Mouse (Mus musculus): ENCODE data around the gene M6pr. TPM values are rescaled to one million over a fixed set of nuclear protein-coding genes. Genes with fewer than 3 reads are reported as not detected.
A peak's percentile ranks its signal among the peaks of the same experiment; 100 is the strongest.

Gene M6pr
- total RNA-seq, 2 experiments from 2014 or later: 21.5 to 23.1 TPM

DNA sequence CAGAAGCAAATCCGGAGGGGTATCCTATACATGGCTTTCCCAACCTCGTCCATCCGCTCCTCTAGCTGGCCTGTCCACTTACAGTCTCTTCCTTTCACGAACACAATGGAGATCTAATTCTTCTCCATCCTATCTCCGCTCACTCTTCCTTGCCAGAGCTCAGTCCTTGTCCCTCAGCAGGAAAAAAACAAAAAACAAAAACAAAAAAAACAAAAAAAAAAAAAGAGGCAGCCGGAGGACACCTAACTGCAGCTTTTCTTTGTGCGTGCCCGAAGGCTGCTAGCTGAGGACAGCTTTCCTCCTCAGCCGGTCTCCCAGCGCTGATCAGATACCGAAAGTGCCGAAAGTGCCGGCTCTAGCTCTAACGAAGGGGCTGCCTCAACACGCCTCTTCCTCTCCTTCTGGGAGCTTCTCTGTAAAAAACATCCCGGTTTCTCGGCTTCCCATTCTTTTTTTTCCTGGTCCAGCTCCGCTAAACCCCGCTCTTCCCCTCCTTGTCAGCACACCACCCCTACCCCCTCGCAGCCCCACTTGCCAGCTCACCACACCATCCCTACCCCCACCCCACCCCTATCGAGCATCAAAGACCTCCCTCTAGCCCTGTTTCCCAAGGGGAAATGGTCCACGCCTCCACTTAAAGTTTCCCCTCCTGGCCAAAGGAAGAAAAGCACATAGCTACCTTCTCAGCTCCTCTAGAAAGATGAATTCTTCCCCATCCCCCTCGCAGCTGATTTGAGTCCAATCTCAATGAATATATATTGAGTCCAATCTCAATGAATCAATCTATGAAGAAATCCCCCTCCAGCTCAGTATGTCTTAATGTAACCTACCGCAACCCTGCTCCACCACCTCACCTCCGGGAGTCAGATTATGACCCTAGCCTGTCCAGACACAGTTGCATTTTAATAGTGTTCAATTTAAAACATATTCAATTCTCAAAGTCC, 11.0 kb upstream of the M6pr start:
- no peak for DNase-seq (ENCODE audit: low spot score)

DNA sequence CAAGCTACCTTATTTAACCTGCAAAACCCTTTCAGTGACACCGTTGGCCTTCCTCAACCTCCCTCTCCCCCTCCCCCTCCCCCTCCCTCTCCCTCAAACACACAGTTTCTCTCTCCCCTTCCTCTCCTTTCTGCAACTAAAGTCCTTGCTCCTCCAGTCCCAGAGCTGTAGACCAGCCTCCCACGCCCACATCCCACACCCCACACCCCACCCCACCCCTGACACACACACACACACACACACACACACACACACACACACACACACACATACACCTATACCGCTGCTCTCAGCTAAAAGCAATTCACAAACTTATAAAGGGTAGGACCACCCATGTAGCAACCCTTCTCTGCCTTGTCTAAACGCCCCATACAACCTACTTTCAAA, 10.3 kb upstream of the M6pr start:
- DNase-seq (ENCODE audit: low spot score): no peak

DNA sequence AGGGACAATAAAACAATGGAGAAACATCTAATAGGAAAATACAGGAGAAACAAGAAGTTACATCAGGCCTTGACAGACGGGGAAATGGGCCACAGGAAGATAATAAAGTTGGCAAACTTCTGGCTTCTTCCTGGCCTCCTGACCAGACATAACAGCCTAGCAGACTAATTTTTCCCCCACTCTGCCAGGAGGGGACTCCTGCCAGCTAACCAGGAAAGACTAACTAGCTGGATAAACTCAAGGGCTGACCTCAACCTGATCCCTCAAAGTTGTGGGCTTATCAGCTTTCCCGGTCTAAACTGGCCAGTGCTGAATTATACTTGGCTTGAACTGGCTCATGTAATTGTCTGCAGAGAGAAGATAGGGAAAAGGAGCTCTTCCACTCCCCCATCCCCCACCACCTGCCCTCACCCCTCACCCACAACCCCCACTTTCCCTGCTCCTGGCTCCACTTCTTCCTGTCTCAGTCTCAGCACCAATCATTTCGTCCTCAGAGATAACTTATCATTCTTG, 8.8 kb upstream of the M6pr start:
- no peak for DNase-seq (ENCODE audit: low spot score)

DNA sequence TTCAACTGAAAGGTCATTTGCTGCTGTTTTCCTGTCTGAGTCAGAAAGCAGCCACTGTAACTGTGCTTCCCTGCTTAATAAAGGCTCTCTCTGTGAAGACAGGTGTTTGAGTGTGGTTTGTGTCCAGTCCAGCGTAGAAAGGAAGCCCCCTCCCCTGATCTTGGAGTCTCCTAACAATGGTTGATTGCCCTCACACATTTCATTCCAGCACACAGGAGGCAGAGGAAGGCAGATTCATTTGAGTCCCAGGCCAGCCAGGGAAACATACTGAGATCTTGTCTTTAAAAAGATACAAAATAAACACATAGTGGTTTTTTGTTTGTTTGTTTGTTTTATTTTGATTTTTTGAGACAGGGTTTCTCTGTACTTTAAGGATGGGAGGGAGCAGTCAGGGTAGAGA, 6.4 kb upstream of the M6pr start:
- DNase-seq (ENCODE audit: low spot score): no peak

DNA sequence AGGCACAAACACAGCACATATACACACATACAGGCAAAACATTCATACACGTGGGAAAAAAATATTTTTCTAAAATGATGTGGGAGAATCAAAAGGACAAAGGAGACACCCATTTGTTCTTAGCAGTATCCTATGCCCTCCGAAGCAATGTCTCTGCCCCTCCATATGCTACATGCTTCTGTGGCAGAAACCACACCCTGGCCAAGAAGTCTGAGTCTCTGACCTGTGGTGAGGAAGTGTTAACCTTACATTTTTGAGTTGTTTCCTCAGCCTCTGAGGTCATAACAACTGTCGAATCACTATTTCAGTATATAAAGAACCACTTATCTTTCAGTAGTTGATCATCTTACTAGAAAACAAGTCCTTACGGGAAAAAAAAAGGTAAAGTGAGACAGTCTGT, 5.9 kb upstream of the M6pr start:
- no peak for DNase-seq (ENCODE audit: low spot score)

DNA sequence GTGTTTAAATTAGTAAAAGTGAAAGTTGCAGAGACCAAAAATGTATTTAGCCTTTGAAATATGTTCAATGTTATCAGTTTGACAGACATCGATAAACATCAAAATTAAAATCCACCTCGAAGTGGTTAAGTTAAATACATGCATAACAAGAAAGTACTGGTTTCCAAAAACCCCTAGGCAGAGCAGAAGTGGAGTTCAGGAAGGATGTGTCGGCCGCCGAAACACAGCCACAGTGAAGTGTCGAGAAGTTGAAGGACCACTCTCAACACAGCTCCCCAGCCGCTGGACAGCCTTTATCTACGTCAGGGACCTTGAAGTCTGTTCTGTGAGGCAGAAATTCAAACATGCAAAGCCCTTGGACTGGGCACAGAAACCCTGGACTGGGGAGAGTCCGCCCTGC, 5.0 kb upstream of the M6pr start:
- DNase-seq (ENCODE audit: low spot score): no peak

DNA sequence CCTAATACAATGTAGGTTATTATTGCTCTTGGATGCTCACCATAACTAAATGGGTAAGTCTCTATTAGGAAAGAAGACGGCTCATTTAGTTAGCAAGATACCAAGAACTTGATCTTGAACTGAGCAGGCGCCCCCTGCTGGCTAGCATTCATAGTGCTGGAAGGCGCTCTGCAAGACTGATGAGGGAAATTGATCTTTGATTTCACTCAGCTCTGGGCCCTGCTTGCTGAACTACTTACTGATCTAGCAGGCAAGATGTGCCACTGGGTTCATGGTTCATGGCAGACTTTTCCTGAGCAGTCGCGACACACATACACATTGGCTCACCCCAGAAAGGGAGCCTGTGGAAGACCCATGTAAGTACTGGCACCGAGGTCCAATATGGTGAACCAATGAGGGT, 4.2 kb upstream of the M6pr start:
- DNase-seq (ENCODE audit: low spot score): peak; percentile 55

DNA sequence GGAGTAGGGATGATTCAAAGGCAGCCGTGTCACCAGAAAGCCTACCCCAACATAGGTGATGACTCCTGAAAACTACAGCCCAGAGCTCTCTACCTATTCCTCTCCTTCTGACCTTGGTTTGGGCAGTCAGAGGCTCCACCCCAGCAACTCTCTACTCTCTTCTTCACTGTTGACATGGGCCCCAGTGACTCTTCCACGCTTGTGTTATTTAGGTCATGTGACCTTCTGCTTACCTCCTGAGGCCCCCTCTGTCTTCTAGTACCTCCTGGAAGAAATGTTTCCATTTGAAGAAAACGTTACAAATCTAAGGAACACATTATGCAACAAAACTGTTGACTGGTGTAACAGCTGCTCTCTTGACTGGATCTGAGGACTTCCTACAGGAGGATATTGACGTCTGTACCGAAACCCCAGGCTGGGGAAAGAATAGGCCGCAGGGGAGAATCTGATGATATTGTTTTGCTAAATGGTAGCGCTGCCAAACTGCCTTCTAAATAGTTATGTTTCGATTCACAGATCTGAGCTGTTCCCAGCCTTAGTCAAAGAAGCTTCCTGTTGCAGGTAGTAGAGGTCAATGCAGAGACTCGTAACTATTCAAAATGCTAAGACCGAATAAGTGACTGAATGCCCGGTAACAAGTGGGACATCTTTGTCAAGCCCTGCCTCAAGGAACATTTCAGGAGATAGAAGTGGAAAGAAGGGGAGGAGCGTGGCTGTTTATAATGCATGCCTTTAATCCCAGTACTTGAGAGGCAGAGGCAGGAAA, 3.5 kb upstream of the M6pr start:
- DNase-seq (ENCODE audit: low spot score): no peak

DNA sequence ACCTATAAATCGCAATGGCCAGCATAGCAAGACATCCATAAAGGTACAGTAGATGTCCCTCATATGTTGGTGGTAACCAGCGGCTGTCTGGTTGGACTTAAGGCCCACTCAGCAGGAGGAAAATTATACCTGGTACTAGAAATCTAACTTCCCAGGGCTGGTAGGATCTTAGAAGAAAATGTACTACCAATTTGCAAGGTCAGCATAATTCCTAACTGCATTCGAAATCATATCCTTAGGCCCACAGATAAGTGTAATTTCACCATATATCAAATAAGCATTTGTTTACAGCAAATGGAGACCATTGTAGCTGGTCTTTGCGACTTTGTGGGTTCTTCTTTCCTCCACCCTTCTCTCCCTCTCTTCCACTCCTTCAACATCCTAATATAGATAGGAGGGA, 1.8 kb upstream of the M6pr start:
- no peak for DNase-seq (ENCODE audit: low spot score)

DNA sequence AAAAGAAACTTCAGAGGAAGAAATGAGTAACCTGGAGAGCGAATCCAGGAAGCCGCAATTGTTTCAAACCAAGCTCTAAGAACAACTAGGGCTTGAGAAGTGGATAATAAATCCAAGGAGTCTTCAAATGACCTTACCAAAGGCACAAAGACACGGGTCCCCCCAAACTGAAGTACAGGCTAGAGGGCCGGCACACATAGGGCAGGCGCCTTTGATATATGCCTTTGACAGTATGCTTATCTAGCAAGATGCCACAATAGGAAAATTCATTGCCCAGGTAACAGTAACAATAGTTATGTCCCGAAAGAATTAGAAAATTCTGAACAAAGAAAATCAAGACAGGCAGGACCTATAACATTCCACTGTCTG, 400 bp upstream of the M6pr start:
- no peak for DNase-seq (ENCODE audit: low spot score)

DNA sequence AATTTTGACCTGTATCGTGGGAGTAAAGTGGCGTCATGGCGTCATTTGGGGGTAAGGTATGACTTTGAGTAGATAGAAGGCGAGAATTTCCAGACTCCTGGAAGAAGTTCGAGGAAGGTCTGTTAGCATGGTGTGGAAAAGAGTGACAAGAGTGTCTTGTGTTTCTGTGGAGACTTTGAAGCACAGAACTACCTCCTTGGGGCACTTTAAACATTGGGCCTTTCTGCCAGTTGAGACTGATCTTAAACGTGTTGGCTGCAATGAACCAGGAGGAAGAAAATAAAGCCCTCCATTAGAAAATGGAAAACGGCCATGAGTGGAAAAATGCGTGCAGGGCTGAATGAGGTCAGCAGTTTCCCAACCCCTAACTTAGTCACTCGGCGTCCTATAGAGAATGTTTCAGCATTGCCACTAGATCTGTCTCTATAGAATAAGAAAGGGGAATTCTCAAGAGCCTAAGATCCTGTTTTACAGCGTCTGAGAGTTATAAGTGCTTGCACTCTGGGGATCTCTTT, 983 bp downstream of the M6pr start:
- no peak for DNase-seq (ENCODE audit: low spot score)

DNA sequence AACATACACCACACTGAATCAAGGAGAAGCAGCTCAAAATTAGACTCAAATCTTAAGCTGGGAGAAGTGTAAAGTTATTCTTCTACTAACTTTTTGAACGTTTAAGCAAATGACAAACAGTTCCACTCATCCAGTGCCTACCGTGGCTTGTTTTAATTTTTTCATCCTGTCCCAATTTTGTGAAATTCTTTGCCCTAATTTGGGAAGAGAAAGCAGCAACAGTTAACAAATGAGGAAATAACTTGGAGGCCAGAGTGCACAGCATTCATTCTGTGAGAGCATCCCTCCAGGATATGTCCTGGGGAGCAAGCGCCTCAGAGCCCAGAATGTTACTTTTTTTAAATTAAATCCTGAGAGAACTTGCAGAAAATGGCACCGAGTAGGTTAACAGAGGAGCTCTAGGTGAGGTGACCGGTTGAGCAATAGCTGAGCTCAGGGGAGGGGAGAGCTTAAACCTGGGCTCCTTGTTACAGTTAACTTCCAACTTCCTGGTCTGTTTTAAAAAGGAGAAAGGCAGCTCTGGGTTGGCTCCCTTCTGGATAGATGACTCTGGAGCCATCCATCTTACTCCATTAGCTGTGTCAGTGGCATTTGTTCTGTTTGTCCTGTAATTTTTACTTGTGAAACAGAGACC, 1.8 kb downstream of the M6pr start:
- no peak for DNase-seq (ENCODE audit: low spot score)

DNA sequence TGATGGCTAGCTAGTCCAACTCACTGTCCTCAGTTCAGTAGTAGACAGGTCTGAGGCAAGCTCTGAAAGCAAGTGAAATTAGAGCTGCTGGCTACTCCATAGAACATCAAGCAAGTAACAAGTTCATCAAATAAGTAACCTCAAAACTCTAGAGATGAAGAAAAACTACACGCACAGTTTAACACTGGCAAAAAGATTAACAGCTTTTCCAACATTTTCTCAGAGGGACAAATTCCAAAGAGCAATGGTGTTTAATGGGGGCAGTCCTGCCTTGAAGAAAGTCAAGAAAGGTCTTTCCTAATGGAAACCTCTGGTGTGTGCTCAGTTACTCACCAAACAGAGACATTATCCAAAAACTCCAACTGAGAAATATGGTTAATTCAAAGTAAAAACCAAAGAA, 10.2 kb downstream of the M6pr start:
- no peak for DNase-seq (ENCODE audit: low spot score)

DNA sequence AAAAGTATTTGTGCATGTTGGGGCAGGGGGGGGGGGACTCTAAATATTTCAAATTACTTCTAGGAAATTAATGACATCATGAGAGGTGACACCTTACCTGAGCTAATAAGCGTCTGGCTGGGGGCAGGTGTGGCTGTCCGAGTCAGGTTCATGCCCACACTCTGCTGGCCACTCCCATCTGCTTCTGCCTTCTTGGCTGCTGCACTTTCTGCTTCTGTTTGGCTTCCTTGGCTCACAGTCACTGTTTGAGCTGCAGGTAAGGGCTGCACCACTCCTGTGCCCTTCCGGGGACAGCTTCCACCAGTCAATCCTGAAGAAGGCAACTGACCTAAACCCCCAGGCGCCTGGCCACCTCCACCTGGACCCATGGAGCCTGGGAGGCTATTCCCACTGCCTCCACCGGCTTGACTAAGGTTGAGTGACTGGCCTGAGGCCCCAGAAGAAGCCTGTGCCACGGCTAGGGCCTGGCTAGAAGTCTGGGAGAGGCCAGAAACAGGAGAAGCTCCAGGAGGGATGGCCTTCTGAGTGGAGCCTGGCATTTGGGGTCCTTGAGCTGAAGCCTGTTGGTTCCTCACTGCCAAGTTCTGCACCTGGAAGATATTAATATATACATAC, 16.9 kb downstream of the M6pr start:
- no peak for DNase-seq (ENCODE audit: low spot score)

DNA sequence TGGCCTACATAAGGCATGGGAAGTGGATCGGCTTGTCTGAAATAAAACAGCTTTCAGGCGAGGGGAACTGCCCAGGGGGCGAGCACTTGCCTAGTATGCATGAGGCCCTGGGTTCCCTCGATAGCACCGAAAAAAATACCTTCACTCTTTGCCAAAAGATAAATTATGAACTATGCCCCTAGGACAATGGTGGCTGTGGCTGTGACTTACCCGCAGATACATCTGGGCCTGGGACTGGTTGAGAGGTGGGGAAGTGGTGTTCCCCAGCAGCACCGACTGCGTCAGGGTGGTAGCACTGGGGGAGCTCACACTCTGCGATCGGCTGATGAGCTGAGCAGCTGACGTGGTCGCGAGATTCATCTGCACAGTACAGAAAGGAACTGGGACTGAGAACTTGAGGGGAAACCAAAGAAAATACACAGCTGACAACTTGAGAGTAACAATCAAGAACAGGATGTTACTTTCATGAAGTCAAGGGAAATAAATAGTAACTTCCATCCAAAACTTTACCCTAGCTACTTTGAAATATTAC, 24.6 kb downstream of the M6pr start:
- no peak for DNase-seq (ENCODE audit: low spot score)

DNA sequence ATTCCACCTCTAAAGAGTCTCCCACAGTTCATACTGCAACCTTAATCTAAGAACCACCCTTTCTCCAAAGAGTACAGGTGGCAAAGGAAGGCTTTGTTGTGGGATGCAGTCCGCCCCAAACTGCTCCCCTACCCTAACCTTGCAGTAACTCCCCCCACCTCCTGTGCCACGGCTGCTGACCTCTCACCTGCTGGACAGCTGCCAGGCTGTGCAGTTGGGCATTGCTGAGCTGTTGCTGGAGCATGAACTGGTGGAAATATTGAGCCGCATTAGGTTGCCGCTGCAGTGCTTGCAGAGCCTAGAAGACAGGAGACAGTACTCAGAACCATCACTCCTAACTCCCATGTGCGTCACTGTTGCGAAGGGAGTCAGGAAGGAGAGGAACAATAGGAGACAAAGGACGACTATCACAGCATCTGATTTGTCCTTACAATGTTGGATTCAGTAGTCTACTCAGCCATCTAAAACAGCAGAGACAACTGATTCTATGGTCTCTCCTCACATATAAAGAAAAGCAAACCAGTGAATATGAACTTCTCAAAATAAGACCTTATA, 26.3 kb downstream of the M6pr start:
- no peak for DNase-seq (ENCODE audit: low spot score)

DNA sequence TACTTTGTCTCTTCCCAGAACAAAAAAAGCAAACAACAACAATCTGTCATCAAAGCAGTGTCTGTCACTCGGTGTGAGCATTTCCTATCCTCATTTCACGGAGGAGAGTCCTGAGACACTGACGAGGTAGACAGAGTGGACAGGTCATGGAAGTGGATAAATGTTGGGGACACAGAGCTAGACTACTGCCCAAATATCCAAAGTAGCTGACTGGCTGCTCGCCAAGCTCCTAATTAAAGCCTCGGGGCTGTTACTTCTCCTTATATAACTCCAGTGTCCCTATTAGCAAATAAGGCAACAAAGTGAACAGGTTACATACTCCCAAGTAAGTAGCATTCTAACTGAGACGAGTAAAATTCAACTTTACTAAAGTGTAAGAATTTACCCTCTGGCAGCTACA, 29.0 kb downstream of the M6pr start:
- DNase-seq (ENCODE audit: low spot score): no peak

DNA sequence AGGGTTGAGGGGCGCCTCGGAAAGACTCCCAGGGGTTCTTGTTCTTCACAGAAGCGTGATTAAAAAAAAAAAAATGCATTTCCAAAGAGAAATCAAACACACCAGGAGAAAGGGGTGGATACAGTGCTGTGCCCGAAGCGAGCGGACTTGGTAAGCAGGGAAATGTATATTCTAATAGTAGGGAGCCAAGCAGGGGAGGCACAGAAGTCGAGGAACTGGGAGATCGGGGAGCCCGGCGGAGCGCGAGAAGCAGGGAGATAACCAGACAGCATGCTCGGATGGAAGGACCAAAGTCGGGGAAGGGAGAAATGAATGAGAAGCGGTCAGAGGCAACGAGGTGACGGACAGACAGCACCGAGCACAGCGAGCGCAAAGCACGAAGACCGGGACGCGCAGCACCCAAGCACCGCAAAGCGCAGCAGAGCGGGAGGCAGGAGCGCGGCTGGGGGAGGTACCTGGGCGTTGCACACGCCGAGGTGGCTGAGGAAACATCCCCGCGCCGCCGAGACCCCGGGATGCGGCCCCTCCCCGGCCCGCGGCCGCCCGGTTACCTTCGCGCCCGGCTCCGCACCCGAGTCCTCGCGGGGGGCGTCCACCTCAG, 30.6 kb downstream of the M6pr start:
- peak; percentile 42 for DNase-seq (ENCODE audit: low spot score)

DNA sequence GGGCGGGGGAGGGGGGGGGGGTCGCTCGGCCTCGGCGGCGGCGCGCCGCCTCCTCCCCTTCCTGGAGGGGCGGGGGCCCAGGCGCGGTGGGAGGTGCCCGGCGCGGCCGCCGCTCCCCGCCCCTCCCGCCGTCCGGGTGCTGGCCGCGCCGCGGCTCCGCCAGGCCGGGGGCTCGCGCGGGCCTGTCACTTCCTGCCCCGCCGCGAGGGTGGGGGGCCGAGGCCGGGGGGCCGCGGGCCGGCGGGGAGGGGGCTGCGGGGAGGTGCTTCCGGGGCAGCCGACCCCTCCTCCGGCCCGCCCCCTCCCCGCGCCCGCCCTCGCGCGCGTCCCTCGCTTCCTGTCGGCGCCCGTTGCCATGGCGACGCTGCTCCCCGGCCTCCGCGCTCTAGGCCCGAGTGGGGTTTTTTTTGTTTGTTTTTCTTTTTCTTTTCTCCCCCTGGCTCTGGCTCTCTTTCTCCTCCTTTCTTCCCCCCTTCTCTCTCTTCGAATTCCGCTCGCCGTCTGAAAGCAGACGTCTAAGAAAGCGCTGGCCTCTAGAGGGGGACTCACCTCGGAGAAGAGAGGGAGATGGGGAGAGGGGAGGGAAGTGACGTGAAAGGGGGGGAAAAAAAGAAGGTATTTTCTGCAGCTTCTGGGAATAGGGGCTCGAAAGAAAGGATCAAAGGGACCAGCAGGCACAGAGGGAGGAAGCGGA, 31.3 kb downstream of the M6pr start:
- DNase-seq (ENCODE audit: low spot score): peak; percentile 73
